Mouse (Mus musculus): ENCODE results near the gene Tmtc1. TPM values are rescaled to one million over a fixed set of nuclear protein-coding genes. Genes with fewer than 3 reads are reported as not detected.
A peak's percentile ranks its signal among the peaks of the same experiment; 100 is the strongest.

Gene Tmtc1
- polyA plus RNA-seq, 1 experiment: 5.7 TPM

DNA sequence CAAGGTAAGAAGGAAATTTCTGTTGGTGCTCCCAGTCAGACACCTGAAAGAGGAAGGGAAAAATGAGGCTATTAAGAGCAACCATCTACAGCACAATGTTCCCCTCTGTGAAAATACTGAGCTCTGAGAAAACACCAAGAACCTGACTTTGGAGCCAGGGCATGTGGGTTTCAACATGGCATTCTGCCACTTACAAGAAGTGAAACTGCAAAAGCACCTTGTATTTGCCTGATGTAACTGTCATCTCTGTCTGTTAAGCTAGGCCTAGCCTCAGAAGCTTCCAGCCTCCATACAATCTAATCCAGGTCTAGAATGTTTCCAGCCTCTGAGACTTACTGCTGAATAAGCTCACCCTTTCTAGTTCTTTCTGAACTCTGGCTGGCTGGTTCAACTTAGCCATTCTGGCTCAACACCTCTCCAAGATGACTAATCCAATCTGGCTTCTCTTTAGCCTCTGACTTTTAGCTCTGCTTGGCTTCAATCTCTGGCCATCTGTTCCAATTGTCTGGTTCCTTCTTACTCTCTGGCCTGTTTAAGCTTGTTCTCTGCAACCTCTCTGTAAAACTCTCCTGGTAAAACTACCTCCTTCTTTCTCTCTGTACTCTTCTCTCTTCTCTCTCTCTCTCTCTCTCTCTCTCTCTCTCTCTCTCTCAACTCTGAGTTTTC is 107.8 kb downstream of the Tmtc1 start:
- Histone ChIP-seq H3K27ac (ENCODE audit: insufficient read depth, low read length) (no peak overlapping the region), H3K4me1 (ENCODE audit: control insufficient read depth, insufficient read depth, low read length) (no peaks in the 10 kb centered on the region), H3K4me3 (ENCODE audit: insufficient read depth, low read length) (no peak overlapping the region)
- no peak for TF ChIP-seq CTCF (IDR thresholded peaks at IDR 0.05; ENCODE audit: borderline replicate concordance, insufficient read depth, low read length)
- no peak for TF ChIP-seq POLR2A (IDR thresholded peaks at IDR 0.05; ENCODE audit: low read depth, low read length)

DNA sequence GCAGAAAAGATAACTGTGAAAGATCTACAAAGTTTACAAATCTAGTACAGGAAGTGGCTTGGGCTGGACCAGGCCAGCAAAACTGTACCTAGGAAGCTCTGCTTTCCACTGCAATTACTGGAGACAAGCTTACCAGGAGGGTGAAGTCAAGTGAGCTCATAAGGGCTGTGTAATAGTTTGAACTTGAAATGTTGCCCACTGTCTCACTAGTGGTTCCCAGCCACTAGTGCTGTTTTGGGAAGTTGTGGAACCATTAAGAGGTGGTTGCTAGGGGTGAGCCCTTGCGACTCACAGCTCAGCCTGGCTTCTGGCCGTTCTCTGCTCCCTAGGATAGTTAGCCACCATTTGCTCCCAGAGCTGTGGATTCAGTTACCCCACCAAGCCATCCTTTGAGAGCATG is 112.3 kb downstream of the Tmtc1 start:
- Histone ChIP-seq H3K4me1 (ENCODE audit: control insufficient read depth, insufficient read depth, low read length) (no peaks in the 10 kb centered on the region), H3K27ac (ENCODE audit: insufficient read depth, low read length) (peak overlapping the region; percentile 93), H3K4me3 (ENCODE audit: insufficient read depth, low read length) (no peak overlapping the region)
- TF ChIP-seq CTCF (IDR thresholded peaks at IDR 0.05; ENCODE audit: borderline replicate concordance, insufficient read depth, low read length) (no peak), POLR2A (IDR thresholded peaks at IDR 0.05; ENCODE audit: low read depth, low read length) (no peak)

DNA sequence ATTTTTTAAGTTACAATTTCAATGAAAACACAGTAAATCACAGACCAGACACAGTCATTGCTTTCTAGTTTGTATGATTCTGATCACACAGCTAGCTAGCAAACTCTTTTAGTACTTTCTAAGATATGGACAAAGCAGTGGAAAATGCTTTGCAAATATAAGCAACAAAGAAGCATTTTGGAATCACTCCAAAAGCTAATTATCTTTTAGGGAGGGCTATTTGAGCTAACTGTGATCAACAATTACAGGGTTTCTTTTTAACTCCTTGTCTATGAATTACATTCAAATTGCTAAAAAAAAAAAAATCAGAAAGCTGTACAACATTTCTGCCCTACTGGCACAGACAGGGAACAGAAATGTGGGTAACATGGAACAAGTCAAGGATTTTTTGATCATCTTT is 114.2 kb downstream of the Tmtc1 start:
- Histone ChIP-seq H3K4me1 (ENCODE audit: control insufficient read depth, insufficient read depth, low read length) (no peaks in the 10 kb centered on the region), H3K27ac (ENCODE audit: insufficient read depth, low read length) (no peak overlapping the region), H3K4me3 (ENCODE audit: insufficient read depth, low read length) (no peak overlapping the region)
- TF ChIP-seq CTCF (IDR thresholded peaks at IDR 0.05; ENCODE audit: borderline replicate concordance, insufficient read depth, low read length) (no peak), POLR2A (IDR thresholded peaks at IDR 0.05; ENCODE audit: low read depth, low read length) (no peak)

DNA sequence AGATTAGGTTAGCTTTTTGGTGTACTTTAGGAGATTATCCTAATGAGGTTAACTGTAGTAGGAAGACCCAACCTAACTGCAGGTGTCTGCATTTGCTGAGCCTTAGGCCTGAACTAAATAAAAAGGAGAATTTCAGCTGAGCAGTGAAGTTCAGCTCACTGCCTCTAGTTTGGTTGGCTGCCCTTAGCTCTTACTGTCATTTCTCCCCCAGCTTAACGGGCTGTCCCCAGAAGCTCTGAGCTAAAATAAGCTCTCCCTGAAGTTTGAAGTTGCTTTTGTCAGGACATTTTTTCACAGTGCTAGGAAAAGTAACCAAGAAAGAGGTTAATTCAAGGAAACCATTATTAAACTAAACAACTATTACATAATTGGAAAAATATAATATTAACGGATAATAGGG is 115.3 kb downstream of the Tmtc1 start:
- Histone ChIP-seq H3K27ac (ENCODE audit: insufficient read depth, low read length) (no peak overlapping the region), H3K4me3 (ENCODE audit: insufficient read depth, low read length) (no peak overlapping the region), H3K4me1 (ENCODE audit: control insufficient read depth, insufficient read depth, low read length) (no peaks in the 10 kb centered on the region)
- no peak for TF ChIP-seq CTCF (IDR thresholded peaks at IDR 0.05; ENCODE audit: borderline replicate concordance, insufficient read depth, low read length)
- no peak for TF ChIP-seq POLR2A (IDR thresholded peaks at IDR 0.05; ENCODE audit: low read depth, low read length)

DNA sequence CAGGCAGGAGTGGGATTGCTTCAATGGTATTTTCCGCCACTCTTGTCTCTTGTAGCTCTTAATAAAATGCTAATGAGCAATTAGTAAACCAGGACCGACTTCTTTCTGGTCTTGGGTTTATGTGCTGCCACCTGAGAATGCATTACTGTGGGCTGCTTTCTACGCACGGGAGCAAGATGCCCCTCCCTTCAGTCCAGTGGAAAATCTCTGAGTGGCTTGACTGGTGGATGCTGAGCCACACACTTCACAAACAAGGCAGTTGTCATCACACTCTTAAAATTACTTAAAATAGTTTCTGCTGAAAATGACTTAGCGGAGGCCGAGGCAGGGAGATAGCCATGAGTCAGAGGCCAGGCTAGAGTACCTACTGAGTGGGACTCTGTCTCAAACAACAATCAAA is 116.1 kb downstream of the Tmtc1 start:
- Histone ChIP-seq H3K27ac (ENCODE audit: insufficient read depth, low read length) (no peak overlapping the region), H3K4me1 (ENCODE audit: control insufficient read depth, insufficient read depth, low read length) (no peaks in the 10 kb centered on the region), H3K4me3 (ENCODE audit: insufficient read depth, low read length) (no peak overlapping the region)
- no peak for TF ChIP-seq POLR2A (IDR thresholded peaks at IDR 0.05; ENCODE audit: low read depth, low read length)
- TF ChIP-seq CTCF (IDR thresholded peaks at IDR 0.05; ENCODE audit: borderline replicate concordance, insufficient read depth, low read length): no peak

DNA sequence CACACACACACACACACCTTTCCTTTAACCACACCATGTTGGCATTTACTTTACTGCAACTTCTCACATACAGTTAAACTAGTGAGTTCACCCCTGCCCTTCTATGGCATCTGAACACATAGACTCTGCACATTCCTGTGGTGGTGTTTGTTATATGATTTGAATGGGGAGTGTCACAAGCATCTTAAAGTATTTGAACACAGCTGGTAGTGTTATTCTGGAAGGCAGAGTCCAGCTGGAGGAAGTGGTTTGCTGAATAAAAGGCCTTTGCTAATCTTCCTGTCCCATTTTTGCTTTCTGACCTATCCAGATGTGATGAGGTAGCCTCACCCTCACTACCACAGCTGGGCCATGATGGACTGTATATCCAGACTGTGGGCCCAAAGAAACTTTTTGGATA is 125.5 kb downstream of the Tmtc1 start:
- no peak overlapping the region for H3K4me3 ChIP-seq (ENCODE audit: insufficient read depth, low read length)
- TF ChIP-seq POLR2A (IDR thresholded peaks at IDR 0.05; ENCODE audit: low read depth, low read length) (no peak), CTCF (IDR thresholded peaks at IDR 0.05; ENCODE audit: borderline replicate concordance, insufficient read depth, low read length) (no peak)
- H3K27ac ChIP-seq (ENCODE audit: insufficient read depth, low read length): peak overlapping the region; percentile 26
- H3K4me1 ChIP-seq (ENCODE audit: control insufficient read depth, insufficient read depth, low read length): peaks cover 10% of the 10 kb centered on the region

DNA sequence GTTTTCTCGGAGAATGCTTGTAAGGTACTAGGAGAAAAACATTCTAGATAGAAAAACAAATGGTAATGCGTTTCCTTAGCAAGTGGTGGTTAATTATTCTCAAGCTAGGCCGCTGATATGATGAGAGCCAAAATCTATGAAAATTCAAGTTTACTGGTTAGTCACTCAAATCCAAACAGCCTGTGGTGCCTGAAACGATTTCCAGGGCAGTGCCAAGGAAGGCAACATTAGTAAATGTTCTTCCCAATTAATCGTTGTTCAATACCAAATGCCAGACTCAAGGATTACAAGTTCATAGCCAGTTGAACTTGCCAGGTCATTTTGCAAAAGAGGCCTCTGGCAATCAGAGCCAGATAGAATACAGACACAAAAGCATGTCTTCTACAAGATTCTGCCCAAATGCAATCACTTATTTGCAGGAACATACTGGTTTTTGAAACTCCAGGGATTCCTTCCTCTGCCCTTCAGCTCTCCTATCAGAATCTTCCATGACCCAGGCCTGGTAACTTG is 128.6 kb downstream of the Tmtc1 start:
- TF ChIP-seq POLR2A (IDR thresholded peaks at IDR 0.05; ENCODE audit: low read depth, low read length) (no peak), CTCF (IDR thresholded peaks at IDR 0.05; ENCODE audit: borderline replicate concordance, insufficient read depth, low read length) (no peak)
- H3K4me1 ChIP-seq (ENCODE audit: control insufficient read depth, insufficient read depth, low read length): peaks cover 10% of the 10 kb centered on the region
- no peak overlapping the region for H3K27ac ChIP-seq (ENCODE audit: insufficient read depth, low read length)
- H3K4me3 ChIP-seq (ENCODE audit: insufficient read depth, low read length): no peak overlapping the region

DNA sequence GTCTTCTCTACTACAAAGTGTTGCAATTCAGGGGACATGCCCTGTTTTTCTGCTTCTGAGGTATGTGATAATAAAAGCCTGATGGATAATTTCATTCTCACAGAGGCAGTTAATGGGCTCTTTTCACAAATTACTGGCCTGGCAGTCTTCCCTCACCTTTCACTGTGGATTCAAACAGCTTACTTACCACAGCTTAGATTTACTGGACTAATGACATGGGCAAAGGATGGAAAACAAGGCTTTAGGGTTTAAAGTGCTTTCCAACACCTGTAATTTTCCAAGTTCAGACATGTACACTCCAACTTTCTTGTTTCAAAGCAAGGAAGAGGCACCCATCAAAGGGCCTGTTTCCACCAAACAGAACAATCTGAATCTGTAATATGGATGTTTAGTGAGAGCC is 129.1 kb downstream of the Tmtc1 start:
- TF ChIP-seq POLR2A (IDR thresholded peaks at IDR 0.05; ENCODE audit: low read depth, low read length) (no peak), CTCF (IDR thresholded peaks at IDR 0.05; ENCODE audit: borderline replicate concordance, insufficient read depth, low read length) (no peak)
- no peak overlapping the region for H3K4me3 ChIP-seq (ENCODE audit: insufficient read depth, low read length)
- H3K4me1 ChIP-seq (ENCODE audit: control insufficient read depth, insufficient read depth, low read length): peaks cover 10% of the 10 kb centered on the region
- no peak overlapping the region for H3K27ac ChIP-seq (ENCODE audit: insufficient read depth, low read length)

DNA sequence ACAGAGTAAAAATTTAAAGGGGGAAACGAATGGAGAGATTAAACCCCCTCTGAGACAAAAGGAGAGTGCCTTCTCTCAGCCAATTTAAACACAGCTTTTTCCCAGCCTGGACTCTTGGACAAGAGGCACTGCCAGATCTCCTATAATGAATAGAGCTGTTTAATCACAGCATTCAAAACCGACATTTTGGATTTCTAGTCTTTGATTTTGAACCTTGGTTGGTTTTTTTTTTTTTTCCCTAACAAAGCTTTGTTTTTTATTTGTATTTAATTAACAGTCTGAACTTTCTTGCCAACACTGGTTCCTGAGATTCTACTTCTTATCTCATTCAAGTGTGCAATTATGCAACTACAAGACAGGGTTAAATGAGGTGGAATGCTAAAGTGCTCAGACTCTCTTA is 133.2 kb downstream of the Tmtc1 start:
- TF ChIP-seq CTCF (IDR thresholded peaks at IDR 0.05; ENCODE audit: borderline replicate concordance, insufficient read depth, low read length) (no peak), POLR2A (IDR thresholded peaks at IDR 0.05; ENCODE audit: low read depth, low read length) (no peak)

DNA sequence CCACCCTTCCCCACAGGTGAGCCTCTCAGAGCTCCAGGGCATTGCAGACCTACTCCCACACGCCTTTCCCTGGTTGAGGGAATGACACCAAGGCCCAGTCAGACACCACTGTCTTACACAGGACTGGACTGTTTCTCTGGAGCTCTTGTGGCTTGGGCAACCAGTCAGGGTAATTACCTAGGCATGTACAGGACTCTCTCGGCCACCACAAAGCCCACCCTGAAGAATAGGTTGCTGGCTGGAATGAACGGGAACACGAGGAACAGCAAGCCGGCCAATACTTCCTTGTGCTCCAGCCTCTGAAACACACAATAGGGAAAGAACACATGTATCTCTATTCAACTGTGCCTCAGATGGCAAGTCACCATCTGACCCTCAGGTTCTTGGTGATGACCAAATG is 138.4 kb downstream of the Tmtc1 start:
- TF ChIP-seq POLR2A (IDR thresholded peaks at IDR 0.05; ENCODE audit: low read depth, low read length) (no peak), CTCF (IDR thresholded peaks at IDR 0.05; ENCODE audit: borderline replicate concordance, insufficient read depth, low read length) (no peak)
- Histone ChIP-seq H3K4me3 (ENCODE audit: insufficient read depth, low read length) (no peak overlapping the region), H3K27ac (ENCODE audit: insufficient read depth, low read length) (no peak overlapping the region), H3K4me1 (ENCODE audit: control insufficient read depth, insufficient read depth, low read length) (no peaks in the 10 kb centered on the region)

More for the DNA sequence above, 133.2 kb downstream of the Tmtc1 start:
- Histone ChIP-seq H3K27ac (ENCODE audit: insufficient read depth, low read length) (no peak overlapping the region), H3K4me3 (ENCODE audit: insufficient read depth, low read length) (no peak overlapping the region), H3K4me1 (ENCODE audit: control insufficient read depth, insufficient read depth, low read length) (no peaks in the 10 kb centered on the region)

Measured in embryonic fibroblast, embryonic 13.5 days (primary cell).